Comparison of ENCODE assay signal across 19 mouse cellular contexts in genomic region chr1:143650317-143650716, GRCm38 (mm10). TPM values are rescaled to one million over a fixed set of nuclear protein-coding genes. Genes with fewer than 3 reads are reported as not detected.
"Had no signal": no experiment of that assay in that cellular context is flagged by ENCODE, and none has a peak within 500 bp of the region (broad histone marks: within the 10 kb centered on the region; RNA-seq: fewer than 3 reads in every experiment).

No protein-coding gene starts in this region.

- ATAC-seq: liver, embryonic 12.5 days had no signal

- H3K27me3 ChIP-seq: liver, embryonic 12.5 days; liver, embryonic 15.5 days; midbrain, embryonic 12.5 days; neural tube, embryonic 13.5 days; neural tube, embryonic 15.5 days had no signal

- H3K9ac ChIP-seq: liver, embryonic 12.5 days; liver, embryonic 15.5 days; lung, embryonic 14.5 days; midbrain, embryonic 12.5 days; neural tube, embryonic 13.5 days; neural tube, embryonic 15.5 days had no signal

- H3K27ac ChIP-seq: liver, embryonic 12.5 days; liver, embryonic 15.5 days; midbrain, embryonic 10.5 days; midbrain, embryonic 12.5 days; neural tube, embryonic 13.5 days; neural tube, embryonic 15.5 days had no signal

- H3K4me1 ChIP-seq: midbrain, embryonic 10.5 days; midbrain, embryonic 12.5 days had no signal

- H3K9me3 ChIP-seq: liver, embryonic 12.5 days; liver, embryonic 15.5 days; midbrain, embryonic 10.5 days; midbrain, embryonic 12.5 days; neural tube, embryonic 13.5 days; neural tube, embryonic 15.5 days had no signal

- H3K4me2 ChIP-seq: liver, embryonic 12.5 days; liver, embryonic 15.5 days; lung, embryonic 14.5 days; midbrain, embryonic 12.5 days; neural tube, embryonic 13.5 days; neural tube, embryonic 15.5 days had no signal

- DNase-seq: lung, adult 18-20 months; lung, embryonic 14.5 days; lung, postnatal 10 days; retina, postnatal 1 day; right cerebral cortex, adult 18-20 months; right cerebral cortex, postnatal 25 days; right cerebral cortex, postnatal 4 days; spleen, adult 18-20 months; thymus, adult 18-20 months; thymus, postnatal 14 days; thymus, postnatal 36 days had no signal

- H3K4me3 ChIP-seq: liver, embryonic 12.5 days; liver, embryonic 15.5 days; midbrain, embryonic 10.5 days; midbrain, embryonic 12.5 days; myocyte; neural tube, embryonic 13.5 days; neural tube, embryonic 15.5 days had no signal

RNA-seq across cellular contexts. Expression of gene B3galt2, which starts 9.9 kb away (rescaled TPM):
- polyA plus RNA-seq: small intestine, adult 2 months had no signal
